Mouse (Mus musculus): Measurements from ENCODE around the gene Mbtd1. TPM values are rescaled to one million over a fixed set of nuclear protein-coding genes. Genes with fewer than 3 reads are reported as not detected.

Mbtd1 gene
- total RNA-seq, 2 experiments from 2014 or later = 25.4 to 48.3 TPM

GRCm38 (mm10) chr11:93985265-93985664 lies 99.6 kb downstream of the Mbtd1 start:
- no peak for ATAC-seq (ENCODE audit: poor library complexity, severe bottlenecking)

GRCm38 (mm10) chr11:93986298-93986697 lies 100.6 kb downstream of the Mbtd1 start:
- ATAC-seq (ENCODE audit: poor library complexity, severe bottlenecking) = no peak

GRCm38 (mm10) chr11:93987026-93987425 lies 101.4 kb downstream of the Mbtd1 start:
- ATAC-seq (ENCODE audit: poor library complexity, severe bottlenecking) = 0 out of 2 replicates have a peak, but pooled peaks have one; percentile 44

GRCm38 (mm10) chr11:93987625-93988327 lies 102.1 kb downstream of the Mbtd1 start:
- ATAC-seq (ENCODE audit: poor library complexity, severe bottlenecking) = peak; percentile 78

- ATAC-seq (ENCODE audit: poor library complexity, severe bottlenecking) = no peak
Measured at GRCm38 (mm10) chr11:93988328-93989062, 102.8 kb downstream of the Mbtd1 start.

GRCm38 (mm10) chr11:93994531-93994930 lies 108.9 kb downstream of the Mbtd1 start:
- ATAC-seq (ENCODE audit: poor library complexity, severe bottlenecking) = no peak

GRCm38 (mm10) chr11:93995111-93995719 lies 109.6 kb downstream of the Mbtd1 start:
- peak; percentile 69 for ATAC-seq (ENCODE audit: poor library complexity, severe bottlenecking)

GRCm38 (mm10) chr11:93995720-93996305 lies 110.2 kb downstream of the Mbtd1 start, which contains the start of gene Spag9:
TSS of gene Spag9 (plus strand) at chr11:93996091.
- ATAC-seq (ENCODE audit: poor library complexity, severe bottlenecking) = peak; percentile 76

Other genes with a start within 250 kb of the Mbtd1 start
- 18.0 and 18.4 TPM in 2 replicates for gene Utp18, start 86 bp upstream of the Mbtd1 start, total RNA-seq (2015)
- gene Utp18, start 86 bp upstream of the Mbtd1 start, total RNA-seq (2017) = 21.2 and 31.0 TPM in 2 replicates
- gene Nme2, start 70.4 kb downstream of the Mbtd1 start, total RNA-seq (2015) = 290 and 330 TPM in 2 replicates
- gene Nme2, start 70.4 kb downstream of the Mbtd1 start, total RNA-seq (2017) = 148 and 149 TPM in 2 replicates
- gene Gm20390, start 82.4 kb downstream of the Mbtd1 start, total RNA-seq (2015) = 16.0 and 55.5 TPM in 2 replicates
- gene Gm20390, start 82.4 kb downstream of the Mbtd1 start, total RNA-seq (2017) = not detected in 2 replicates
- gene Nme1, start 82.7 kb downstream of the Mbtd1 start, total RNA-seq (2015) = 53.5 and 71.1 TPM in 2 replicates
- 62.1 and 71.2 TPM in 2 replicates for gene Nme1, start 82.7 kb downstream of the Mbtd1 start, total RNA-seq (2017)
- gene Spag9, start 110.2 kb downstream of the Mbtd1 start, total RNA-seq (2015) = 36.9 and 44.9 TPM in 2 replicates
- 65.2 and 73.2 TPM in 2 replicates for gene Spag9, start 110.2 kb downstream of the Mbtd1 start, total RNA-seq (2017)